In the genomic region with DNA sequence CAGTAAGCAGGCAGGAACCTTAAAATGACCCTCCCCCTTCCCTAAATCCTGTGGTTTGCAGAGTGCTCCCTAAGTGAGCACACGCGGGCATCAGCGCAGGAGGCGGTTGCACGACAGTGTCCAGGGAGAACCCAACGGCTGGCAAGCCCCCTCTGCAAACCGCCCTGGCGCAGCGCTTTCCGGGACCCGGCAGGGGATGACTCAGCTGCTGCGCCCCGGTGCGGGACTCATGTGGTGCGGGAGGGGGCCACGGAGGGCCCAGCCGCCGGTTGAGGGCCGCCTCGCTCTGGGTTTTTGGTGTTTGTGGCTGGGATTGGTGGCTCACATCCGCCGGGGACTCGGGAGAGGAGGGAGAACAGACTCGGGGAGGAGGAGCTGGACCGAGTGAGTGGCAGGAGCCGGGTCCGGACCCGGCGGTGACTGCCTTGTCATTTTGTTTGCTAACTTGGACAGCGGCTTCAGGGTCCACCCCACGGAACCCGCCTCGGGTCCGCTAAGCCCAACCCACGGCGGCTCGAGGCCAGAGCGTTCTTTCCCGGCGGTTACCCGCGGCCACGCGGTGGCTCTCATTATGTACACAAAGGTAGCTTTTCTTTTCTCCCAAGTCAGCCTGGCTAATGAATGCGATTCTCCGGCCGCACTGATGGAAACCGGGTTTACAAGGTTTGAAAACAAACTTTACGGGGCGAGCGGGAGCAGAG, we compare ENCODE assay signal across 8 mouse cellular contexts. TPM values are rescaled to one million over a fixed set of nuclear protein-coding genes. Genes with fewer than 3 reads are reported as not detected.
DNase-seq lines count a peak whose midpoint lies in the region; ATAC-seq and TF ChIP-seq lines count a peak whose summit lies in the region.

No protein-coding gene starts in this region.

- peak; percentile 77 for ATAC-seq in midbrain, postnatal 0 days (ENCODE audit: low FRiP score)
- ATAC-seq in stomach, embryonic 15.5 days (ENCODE audit: insufficient read depth, low FRiP score, low read depth), result peak; percentile 59

- peak; percentile 39 for DNase-seq in right cerebral cortex, adult 18-20 months
- DNase-seq in right cerebral cortex, postnatal 25 days, result no peak
- peak; percentile 82 for DNase-seq in embryo, embryonic 10 days (ENCODE audit: low spot score)
- DNase-seq in heart, adult 18-20 months, result peak; percentile 90 to 93
- DNase-seq in kidney, adult 18-20 months, result peak; percentile 88
- DNase-seq in liver, adult 2 months (ENCODE audit: extremely low read depth, low read depth, low spot score), result peak; percentile 92
- peak; percentile 82 for DNase-seq in midbrain, postnatal 0 days (ENCODE audit: low spot score)

- WGBS in liver, adult 2 months, result under 1% methylated on average over 51 of the region's 51 CpGs
- WGBS in midbrain, postnatal 0 days, result under 1% methylated on average over 50 of the region's 51 CpGs
- under 1% methylated on average over 51 of the region's 51 CpGs for WGBS in stomach, embryonic 15.5 days

- peaks cover 5% of the 10 kb centered on the region; the same call in 1 of the 2 replicates for H3K79me2 ChIP-seq in liver, adult 2 months (ENCODE audit: control insufficient read depth, insufficient read depth, low read length)

- H3K9me3 ChIP-seq in midbrain, postnatal 0 days (ENCODE audit: low read length), result no peaks in the 10 kb centered on the region
- no peaks in the 10 kb centered on the region for H3K9me3 ChIP-seq in stomach, embryonic 15.5 days

- TF ChIP-seq CTCF in liver, adult 2 months (IDR thresholded peaks at IDR 0.05; ENCODE audit: low read depth, low read length), result no peak
- TF ChIP-seq CTCF in midbrain, postnatal 0 days (IDR thresholded peaks at IDR 0.05), result no peak

- H3K27me3 ChIP-seq in liver, adult 2 months (ENCODE audit: control insufficient read depth, insufficient read depth, low read length), result no peaks in the 10 kb centered on the region
- peaks cover 21% of the 10 kb centered on the region for H3K27me3 ChIP-seq in midbrain, postnatal 0 days (ENCODE audit: insufficient read depth, low read length)
- H3K27me3 ChIP-seq in stomach, embryonic 15.5 days (replicated peaks), result no peaks in the 10 kb centered on the region

- H3K4me3 ChIP-seq in liver, adult 2 months (ENCODE audit: insufficient read depth, low read depth, low read length), result peak overlapping the region; percentile 74
- H3K4me3 ChIP-seq in midbrain, postnatal 0 days (ENCODE audit: low read depth, low read length), result peak overlapping the region; percentile 57
- H3K4me3 ChIP-seq in stomach, embryonic 15.5 days (replicated peaks), result peak overlapping the region; percentile 78

- peaks cover 10% of the 10 kb centered on the region for H3K4me1 ChIP-seq in liver, adult 2 months (ENCODE audit: control insufficient read depth, insufficient read depth, low read length)
- H3K4me1 ChIP-seq in midbrain, postnatal 0 days (ENCODE audit: insufficient read depth, low read length), result peaks cover 14% of the 10 kb centered on the region
- H3K4me1 ChIP-seq in stomach, embryonic 15.5 days, result peaks cover 10% of the 10 kb centered on the region

- peak; percentile 87 for TF ChIP-seq POLR2A in liver, adult 2 months (IDR thresholded peaks at IDR 0.05; ENCODE audit: extremely low read depth, insufficient read depth, low read length)

- H3K9ac ChIP-seq in liver, adult 2 months (ENCODE audit: low read depth, low read length), result peak overlapping the region; percentile 89
- H3K9ac ChIP-seq in midbrain, postnatal 0 days (replicated peaks; ENCODE audit: low read length, poor library complexity, severe bottlenecking), result peak overlapping the region; percentile 48
- H3K9ac ChIP-seq in stomach, embryonic 15.5 days, result peak overlapping the region; percentile 72

- peak overlapping the region; percentile 98 for H3K27ac ChIP-seq in liver, adult 2 months (replicated peaks; ENCODE audit: insufficient read depth, low read depth, low read length)
- peak overlapping the region; percentile 70 for H3K27ac ChIP-seq in midbrain, postnatal 0 days (ENCODE audit: low read depth, low read length)
- H3K27ac ChIP-seq in stomach, embryonic 15.5 days, result peak overlapping the region; percentile 98

- H3K4me2 ChIP-seq in midbrain, postnatal 0 days (ENCODE audit: low read depth, low read length, poor library complexity, severe bottlenecking), result peak overlapping the region; percentile 99
- H3K4me2 ChIP-seq in stomach, embryonic 15.5 days, result peak overlapping the region; percentile 92

- no peaks in the 10 kb centered on the region for H3K36me3 ChIP-seq in liver, adult 2 months (ENCODE audit: control insufficient read depth, insufficient read depth, low read length)
- H3K36me3 ChIP-seq in midbrain, postnatal 0 days (ENCODE audit: insufficient read depth, low read length), result no peaks in the 10 kb centered on the region
- no peaks in the 10 kb centered on the region for H3K36me3 ChIP-seq in stomach, embryonic 15.5 days

RNA-seq across cellular contexts. Expression of a gene that starts 0.5 kb away (rescaled TPM):
- total RNA-seq in heart, adult 18-20 months (2021), result 1 to 10 TPM; 2.6 to 4.6 TPM
- 10.6 and 16.2 TPM in 2 replicates for total RNA-seq in liver, adult 2 months (2014; rRNA removed)
- 14.5 and 17.0 TPM in 2 replicates for polyA plus RNA-seq in liver, adult 2 months (2012; rRNA removed)
- total RNA-seq in midbrain, postnatal 0 days (2014; rRNA removed), result 5.6 and 5.8 TPM in 2 replicates
- 3.8 and 4.2 TPM in 2 replicates for polyA plus RNA-seq in midbrain, postnatal 0 days (2015; fragmentation: Nextera tagmentation; extraction: Ambion mirVana)
- polyA plus RNA-seq in stomach, embryonic 15.5 days (2015; fragmentation: Nextera tagmentation; extraction: Ambion mirVana), result 60.7 and 66.8 TPM in 2 replicates
